Mouse (Mus musculus): ENCODE measurements around the gene Shbg. TPM values are rescaled to one million over a fixed set of nuclear protein-coding genes. Genes with fewer than 3 reads are reported as not detected.
"Not testable (repeated sequence)": the region's sequence is repeated elsewhere in the genome, so short reads cannot be mapped to it uniquely, and the experiment has no call there.

Shbg gene
- total RNA-seq, 1 experiment from 2014 or later, result not detected

DNA sequence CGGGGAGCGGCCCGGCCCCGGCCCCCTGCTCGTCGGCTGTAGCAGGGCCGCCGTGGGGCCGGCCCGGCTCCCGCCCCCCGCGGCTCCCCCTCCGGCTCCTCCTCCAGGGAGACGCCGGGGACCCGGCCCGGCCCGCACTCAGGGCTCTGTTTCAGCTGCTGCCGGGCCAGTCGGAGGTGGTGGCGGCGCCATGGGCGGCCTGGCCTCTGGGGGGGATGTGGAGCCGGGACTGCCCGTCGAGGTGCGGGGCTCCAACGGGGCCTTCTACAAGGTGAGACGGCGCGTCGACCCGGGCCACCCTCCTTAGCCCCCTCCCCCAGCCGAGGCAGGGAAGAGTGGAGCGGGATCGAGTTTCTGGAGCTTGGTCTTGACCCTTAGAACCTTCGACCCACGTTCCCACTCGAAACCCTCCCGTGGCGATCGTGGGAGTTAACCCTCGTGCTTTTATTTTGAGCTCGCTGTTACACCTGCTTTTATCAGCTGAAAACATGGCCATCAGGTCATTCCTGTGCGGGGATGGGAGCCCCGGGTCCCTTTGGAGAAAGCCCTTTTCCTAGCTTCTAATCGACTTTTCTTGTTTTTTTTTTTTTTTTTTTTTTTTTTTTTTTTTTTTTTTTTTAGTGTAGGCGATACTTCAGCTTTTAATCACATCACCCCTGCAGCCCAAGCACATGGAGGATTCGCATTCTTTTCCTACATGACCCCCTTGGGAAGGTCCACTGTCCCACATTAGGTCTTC lies 15.6 kb upstream of the Shbg start:
- ATAC-seq (replicated peaks; ENCODE audit: insufficient number of reproducible peaks, low FRiP score, low TSS enrichment, poor library complexity, severe bottlenecking), result no peak

DNA sequence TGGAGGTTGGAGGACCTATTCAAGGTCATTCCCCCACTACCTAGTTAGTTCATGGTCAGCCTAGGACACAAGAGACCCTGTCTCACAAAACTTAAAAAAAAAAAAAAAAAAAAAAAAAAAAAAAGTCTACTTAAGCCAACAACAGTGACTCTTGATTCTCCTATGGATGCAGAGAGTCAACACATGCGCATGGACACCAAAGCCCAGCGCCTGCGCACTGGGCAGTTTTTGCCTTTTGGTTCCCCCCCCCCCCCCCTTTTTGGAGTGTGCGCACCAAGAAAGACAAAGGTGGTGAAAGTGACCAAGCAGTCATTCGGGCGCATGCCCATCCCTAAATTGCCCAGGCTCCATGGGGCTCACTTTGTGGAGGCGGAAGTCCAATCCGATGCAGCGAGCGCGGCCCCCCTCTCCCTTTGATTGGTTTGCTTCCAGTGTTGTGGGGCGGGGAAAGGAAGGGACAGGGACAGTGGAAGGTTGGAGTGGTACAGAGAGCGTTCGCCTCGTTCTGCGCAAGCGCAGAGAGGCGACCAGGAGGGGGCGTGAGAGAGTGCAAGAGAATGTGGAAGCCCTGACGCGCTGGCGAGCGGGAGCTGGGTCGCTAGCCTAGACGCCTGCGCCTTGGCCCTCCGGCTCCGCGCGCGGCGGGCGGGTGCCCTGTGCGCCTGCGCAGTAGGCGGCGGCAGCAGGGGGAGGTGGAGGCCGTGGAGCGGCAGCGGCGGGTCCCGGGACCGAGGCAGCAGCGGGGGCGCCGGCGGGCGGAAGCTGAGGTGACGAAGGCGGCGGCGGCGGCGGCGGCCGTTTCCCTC lies 14.8 kb upstream of the Shbg start, which contains the start of gene Fxr2:
TSS of gene Fxr2 (plus strand) at position 707 of the 806 bp plus-strand sequence.
- ATAC-seq (replicated peaks; ENCODE audit: insufficient number of reproducible peaks, low FRiP score, low TSS enrichment, poor library complexity, severe bottlenecking), result peak; percentile 90

DNA sequence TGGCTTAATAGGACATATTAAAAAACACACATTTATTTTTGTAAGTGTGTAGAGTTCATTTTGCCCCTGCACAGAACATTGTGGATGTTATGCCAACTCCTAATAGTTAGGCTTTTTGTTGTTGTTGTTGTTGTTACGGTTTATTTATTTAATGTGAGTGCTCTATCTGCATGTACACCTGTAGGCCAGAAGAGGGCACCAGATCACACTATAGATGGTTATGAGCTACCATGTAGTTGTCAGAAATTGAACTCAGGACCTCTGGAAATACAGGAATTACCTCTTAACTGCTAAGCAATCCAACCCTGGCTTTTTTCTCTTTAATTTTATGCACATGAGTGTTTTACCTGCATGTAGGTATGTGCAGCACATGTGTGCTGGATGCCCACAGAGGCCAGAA lies 12.1 kb upstream of the Shbg start:
- ATAC-seq (replicated peaks; ENCODE audit: insufficient number of reproducible peaks, low FRiP score, low TSS enrichment, poor library complexity, severe bottlenecking), result no peak

DNA sequence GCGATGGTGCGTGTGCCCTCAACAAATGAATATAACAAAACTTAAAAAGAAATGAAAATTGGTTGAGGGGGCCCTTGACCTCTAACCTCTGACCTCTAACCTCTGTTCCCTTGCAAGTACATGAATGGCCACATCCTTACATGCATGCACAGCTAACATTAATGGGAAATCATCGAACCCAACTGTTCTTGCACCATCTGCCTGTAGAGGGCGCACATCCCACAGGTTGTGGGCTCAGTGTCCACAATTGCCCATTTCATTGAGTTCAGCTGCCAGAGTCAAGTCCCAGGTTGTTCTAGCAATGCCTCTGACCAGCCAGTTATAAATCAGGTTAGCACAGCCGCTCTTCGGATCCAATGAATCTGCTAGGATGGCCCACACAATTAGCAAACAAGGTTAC lies 10.6 kb upstream of the Shbg start:
- peak; percentile 55 for ATAC-seq (replicated peaks; ENCODE audit: insufficient number of reproducible peaks, low FRiP score, low TSS enrichment, poor library complexity, severe bottlenecking)

DNA sequence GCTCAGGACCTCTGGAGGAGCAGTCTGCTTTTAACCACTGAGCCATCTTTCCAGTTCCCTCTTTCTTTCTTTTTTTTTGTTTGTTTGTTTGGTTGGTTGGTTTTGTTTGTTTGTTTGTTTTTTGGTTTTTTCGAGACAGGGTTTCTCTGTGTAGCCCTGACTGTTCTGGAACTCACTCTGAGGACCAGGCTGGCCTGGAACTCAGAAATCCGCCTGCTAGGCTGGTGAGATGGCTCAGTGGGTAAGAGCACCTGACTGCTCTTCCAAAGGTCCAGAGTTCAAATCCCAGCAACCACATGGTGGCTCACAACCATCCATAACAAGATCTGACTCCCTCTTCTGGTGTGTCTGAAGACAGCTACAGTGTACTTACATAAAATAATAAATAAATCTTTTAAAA lies 6.6 kb upstream of the Shbg start:
- not testable (repeated sequence) for ATAC-seq (replicated peaks; ENCODE audit: insufficient number of reproducible peaks, low FRiP score, low TSS enrichment, poor library complexity, severe bottlenecking)

DNA sequence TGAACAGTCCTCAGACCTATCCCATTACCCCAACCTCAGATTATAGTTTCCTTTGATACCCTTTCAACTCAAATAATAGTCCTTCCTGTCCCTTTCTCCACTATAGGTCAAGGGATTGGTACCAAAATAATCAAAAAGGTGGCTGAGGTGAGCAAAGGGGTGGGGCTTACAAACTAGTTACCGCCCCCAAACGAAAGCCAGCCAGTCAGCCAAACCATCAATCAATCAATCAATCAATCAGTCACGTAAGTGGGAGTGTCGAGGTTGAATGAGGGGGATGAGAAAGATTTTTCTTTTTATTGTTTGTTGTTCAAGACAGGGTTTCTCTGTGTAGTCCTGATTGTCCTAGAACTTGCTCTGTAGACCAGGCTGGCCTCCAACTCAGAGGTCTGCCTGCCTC lies 5.3 kb upstream of the Shbg start:
- ATAC-seq (replicated peaks; ENCODE audit: insufficient number of reproducible peaks, low FRiP score, low TSS enrichment, poor library complexity, severe bottlenecking), result no peak

DNA sequence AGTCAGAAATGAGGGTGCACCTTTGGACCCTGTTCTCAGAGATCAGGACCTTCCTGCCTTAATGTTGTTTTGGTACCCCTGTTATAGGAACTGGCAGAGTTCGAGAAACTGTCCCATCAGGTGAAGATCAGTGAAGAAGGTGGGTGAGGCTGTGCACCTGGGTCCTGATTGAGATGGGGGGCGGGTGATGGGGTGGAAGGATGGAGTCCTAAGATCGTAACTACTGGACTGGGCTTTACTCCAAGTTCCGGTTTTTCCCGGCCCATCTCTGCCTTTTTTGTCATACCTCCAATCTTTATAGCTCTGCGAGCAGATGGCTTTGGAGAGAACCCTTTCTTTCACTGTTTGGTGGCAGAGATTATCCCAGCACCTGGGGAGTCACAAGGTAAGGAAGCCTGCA lies 4.7 kb upstream of the Shbg start:
- no peak for ATAC-seq (replicated peaks; ENCODE audit: insufficient number of reproducible peaks, low FRiP score, low TSS enrichment, poor library complexity, severe bottlenecking)

DNA sequence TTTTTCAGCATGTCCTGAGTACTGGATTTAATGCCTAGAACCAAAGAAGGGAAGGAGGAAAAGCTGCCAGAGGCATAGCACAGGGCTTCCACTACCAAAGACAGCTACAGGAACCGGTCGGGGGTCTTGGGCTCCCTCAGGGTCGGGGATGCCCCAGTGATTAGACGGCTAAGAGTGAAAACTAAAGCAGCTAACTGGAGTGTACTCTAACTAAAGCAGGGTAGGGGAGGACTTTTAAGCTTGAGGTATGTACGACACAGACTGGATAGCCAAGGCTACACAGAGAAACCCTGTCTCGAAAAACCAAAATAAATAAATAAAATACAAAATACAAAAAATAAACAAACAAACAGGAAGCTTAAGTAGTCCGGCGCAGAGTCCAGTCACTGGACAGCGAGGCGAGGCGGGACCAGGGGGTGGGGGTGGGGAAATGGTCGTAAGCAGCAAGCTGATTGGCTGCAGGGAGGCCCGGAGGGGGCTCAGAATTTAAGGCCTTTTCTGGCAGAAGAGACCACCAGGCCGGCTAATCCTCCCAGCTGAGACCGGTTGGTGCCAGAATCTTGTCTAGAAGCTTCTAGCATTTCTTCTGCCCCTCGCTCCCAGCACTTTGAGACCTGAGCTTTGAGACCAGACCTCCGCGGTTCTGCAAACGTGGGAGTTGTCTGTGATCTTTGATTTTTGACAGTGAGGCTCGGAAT lies 4.0 kb upstream of the Shbg start, which contains the start of gene Sat2:
TSS of gene Sat2 (plus strand) at position 454 of the 698 bp plus-strand sequence.
- ATAC-seq (replicated peaks; ENCODE audit: insufficient number of reproducible peaks, low FRiP score, low TSS enrichment, poor library complexity, severe bottlenecking), result no peak

DNA sequence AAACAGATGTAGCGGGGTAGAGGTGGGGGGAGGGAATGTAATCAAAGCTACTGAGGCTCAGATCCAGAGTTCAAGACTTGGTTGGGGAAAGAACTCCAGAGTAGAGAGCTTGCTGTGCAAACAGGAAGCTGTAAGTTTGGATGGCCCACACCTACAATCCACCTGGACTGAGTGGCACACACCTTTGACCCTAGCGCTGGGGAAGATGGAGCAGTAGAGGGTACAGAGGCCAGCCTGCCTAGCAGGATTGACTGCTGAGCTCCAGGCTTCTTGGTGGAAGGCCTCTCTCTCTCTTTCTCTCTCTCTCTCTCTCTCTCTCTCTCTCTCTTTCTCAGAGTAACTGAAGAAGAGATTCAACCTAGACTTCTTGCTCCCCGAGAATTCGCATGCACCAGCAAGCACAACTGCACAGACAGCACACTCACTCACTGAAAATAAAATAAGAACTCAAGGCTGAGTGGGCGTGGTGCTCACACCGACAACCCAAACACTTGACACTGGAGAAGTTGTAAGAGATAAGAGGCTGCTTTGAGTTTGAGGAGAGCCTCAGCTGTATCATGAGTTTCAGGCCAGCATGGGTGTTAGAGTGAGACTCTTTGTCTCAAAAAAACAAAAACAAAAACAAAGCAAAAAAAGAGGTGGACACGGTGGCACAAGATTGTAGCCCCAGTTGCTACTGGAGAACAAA lies 2.8 kb upstream of the Shbg start:
- no peak for ATAC-seq (replicated peaks; ENCODE audit: insufficient number of reproducible peaks, low FRiP score, low TSS enrichment, poor library complexity, severe bottlenecking)

DNA sequence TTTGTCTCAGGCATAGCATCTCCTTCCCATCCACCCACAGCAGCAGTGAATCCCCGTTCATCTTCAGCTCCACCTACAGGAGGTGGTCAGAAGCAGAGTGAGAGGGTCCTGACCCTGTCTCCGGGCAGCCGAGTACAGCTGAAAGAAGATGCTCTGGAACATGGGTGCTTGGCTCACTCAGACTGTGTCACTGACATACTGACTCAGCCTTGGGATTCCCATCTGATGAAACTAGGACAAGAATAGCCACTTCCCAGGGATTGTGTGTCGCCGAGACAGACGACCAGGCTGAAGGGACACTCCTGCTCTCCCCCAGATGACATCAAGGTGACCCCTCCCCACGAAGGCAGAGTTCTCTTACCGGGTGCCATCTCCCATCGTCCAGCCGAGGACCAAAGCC lies 924 bp downstream of the Shbg start:
- ATAC-seq (replicated peaks; ENCODE audit: insufficient number of reproducible peaks, low FRiP score, low TSS enrichment, poor library complexity, severe bottlenecking), result no peak

DNA sequence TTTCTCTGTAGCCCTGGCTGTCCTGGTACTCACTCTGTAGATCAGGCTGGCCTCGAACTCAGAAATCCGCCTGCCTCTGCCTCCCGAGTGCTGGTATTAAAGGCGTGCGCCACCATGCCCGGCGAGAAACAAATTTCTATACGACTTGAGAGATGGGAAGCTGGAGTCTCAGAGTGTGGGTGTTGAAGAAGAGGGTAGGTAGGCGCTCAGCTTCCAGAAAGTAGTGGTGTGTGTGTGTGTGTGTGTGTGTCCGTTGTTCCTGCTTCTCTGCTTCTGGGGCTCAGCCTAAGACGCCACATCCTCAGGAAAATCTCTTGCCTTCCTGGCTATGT lies 3.5 kb downstream of the Shbg start:
- not testable (repeated sequence) for ATAC-seq (replicated peaks; ENCODE audit: insufficient number of reproducible peaks, low FRiP score, low TSS enrichment, poor library complexity, severe bottlenecking)

DNA sequence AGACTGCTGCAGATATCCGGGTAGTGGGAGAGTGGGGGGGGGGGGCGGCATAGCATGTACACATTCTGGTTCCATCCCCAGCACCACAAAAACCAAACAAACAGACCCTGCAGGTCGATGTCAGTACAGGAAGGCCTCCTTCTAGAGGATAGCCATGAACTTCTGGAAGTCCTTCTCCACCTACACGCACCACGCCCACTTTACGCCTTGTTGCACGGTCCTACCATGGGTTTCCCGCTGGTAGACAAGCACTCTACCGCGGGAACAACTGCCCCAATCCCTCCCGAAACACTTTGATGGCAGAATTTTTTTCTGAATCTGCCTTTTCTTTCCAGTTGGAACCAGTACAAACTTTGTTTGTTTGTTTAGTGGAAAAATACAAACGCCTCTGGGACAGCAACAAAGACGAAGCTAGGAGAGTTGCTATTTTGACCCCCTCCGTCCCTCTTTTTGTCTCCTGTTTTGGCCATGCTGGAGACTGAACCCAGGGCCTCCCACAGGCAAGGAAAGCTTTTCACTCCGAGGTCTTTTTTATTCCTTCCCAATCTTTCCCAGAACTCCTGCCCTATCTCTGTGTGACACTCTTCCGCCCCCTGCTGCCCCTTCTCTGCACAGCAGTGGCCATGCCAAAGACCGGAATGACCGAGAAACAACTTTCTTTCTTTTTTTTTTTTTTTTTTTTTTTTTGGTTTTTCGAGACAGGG lies 4.0 kb downstream of the Shbg start:
- no peak for ATAC-seq (replicated peaks; ENCODE audit: insufficient number of reproducible peaks, low FRiP score, low TSS enrichment, poor library complexity, severe bottlenecking)

DNA sequence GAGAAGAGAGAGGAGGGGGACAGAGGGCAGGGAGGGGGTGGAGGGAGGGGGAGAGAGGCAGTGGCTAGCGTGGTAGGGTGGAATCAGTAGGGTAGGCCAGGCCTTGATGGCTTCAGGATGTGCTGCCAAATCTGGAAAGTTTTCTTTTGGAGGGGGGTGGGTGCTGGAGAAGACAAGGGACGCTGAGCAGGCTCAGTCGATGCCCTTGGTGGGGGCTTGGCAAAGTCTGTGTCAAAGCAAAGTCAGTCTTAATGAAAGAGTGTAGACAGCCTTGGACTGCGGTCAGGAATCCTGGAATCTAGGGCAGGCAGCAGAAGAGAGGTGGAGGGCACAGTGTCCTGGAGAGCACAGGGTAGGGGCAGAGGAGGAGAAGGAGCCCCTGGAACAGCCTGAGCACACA lies 6.8 kb downstream of the Shbg start:
- ATAC-seq (replicated peaks; ENCODE audit: insufficient number of reproducible peaks, low FRiP score, low TSS enrichment, poor library complexity, severe bottlenecking), result no peak

DNA sequence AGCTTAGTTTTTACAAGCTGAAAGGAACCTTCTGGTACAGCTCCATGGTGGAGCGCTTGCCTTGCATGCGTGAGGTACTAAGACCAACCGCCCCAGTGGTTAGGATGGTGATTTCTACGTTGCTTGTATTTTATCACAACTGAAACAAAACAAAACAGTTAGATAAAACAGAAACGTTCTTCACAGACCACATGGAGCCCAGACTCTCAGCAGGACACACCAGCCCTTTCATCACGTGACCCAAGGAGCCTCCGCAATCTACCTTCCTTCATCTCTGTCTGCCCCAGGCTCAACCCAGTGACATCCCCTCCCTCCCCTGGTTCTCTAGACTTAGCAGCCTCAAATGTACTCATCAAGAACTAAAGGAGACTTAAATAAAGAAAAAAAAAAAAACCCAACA lies 8.3 kb downstream of the Shbg start:
- no peak for ATAC-seq (replicated peaks; ENCODE audit: insufficient number of reproducible peaks, low FRiP score, low TSS enrichment, poor library complexity, severe bottlenecking)

DNA sequence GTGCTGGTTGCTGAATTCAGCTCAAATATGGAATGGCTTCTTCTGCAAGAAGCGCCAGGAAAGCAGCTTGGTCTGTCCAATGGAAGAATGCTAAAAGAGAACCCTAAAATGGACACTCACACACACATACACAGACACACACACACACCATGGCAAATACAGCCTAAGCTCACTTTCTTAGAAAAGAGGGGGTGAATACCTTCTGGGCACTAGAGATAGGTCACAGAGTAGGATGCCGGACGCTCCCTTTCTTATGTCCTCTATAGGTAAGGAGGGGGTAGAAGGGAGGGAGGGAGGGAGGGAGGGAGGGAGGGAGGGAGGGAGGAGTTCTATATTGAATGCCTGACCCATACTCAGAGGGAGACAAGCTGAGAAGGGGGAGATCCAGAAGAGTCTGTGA lies 9.2 kb downstream of the Shbg start:
- no peak for ATAC-seq (replicated peaks; ENCODE audit: insufficient number of reproducible peaks, low FRiP score, low TSS enrichment, poor library complexity, severe bottlenecking)

DNA sequence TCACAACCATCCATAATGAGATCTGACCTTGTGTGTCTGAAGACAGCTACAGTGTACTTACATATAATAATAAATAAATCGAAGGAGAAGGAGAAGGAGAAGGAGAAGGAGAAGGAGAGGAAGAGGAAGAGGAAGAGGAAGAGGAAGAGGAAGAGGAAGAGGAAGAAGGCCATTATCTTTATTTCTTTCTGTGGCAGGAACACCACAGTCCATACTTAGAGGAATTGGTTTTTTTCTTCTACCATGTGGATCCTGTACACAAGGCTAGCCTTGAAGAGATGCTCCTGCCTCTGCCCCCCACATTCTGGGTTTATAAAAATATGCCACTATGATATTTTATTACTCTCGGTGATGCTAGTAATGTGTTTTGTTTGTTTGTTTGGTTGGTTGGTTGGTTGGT lies 10.9 kb downstream of the Shbg start:
- ATAC-seq (replicated peaks; ENCODE audit: insufficient number of reproducible peaks, low FRiP score, low TSS enrichment, poor library complexity, severe bottlenecking), result no peak

DNA sequence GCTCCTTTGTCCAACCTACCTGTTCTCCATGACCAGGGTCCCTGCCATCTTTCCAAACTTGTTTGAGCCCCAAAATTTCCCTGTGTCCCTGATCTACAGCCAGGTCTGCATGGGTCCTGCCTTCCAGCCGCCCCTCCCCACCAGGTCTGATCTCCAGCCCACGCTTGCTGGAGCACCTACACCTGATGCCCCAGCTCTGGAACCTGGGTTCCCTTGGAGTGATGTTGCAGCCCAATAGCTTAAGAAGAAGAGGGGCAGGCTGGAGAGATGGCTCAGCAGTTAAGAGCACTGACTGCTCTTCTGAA lies 11.3 kb downstream of the Shbg start:
- ATAC-seq (replicated peaks; ENCODE audit: insufficient number of reproducible peaks, low FRiP score, low TSS enrichment, poor library complexity, severe bottlenecking), result no peak

DNA sequence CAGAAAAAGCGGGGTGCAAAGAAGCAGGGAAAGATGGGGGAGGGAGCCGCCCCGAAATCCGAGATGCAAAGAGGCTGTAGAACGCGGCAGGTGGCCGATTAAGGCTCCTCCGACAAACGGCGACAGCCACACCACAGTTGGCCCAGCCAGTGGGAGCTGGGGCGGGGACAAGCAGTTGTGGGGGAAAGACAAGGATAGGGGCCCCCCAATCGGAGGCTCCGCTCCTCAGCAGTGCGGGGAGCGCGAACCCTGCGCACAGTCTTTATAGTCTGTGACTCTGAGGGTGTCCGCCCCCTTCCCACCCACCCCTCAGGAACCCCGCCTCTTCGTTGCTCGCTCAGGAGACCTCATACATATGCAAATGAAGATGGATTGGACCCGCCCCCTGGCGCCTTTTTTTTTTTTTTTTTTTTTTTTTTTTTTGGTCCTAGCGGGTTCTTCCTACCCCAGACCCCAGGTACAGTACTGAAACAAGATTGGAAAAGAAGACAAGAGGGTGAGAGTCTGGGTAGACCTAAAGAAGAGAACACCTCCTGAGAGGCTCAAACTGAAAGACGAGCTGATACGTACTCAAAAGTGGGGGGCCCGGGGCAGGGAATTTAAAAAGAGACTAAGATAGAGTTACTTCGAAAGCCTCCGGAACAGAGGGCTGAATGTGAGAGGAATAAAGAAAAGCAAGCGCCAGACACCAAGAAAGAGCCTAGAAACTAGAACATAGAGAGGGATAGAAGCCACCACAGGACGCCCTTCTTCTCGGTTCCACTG lies 11.8 kb downstream of the Shbg start, which contains the start of gene Atp1b2:
TSS of gene Atp1b2 (minus strand) at position 217 of the 765 bp plus-strand sequence.
- ATAC-seq (replicated peaks; ENCODE audit: insufficient number of reproducible peaks, low FRiP score, low TSS enrichment, poor library complexity, severe bottlenecking), result peak; percentile 42
